Mouse (Mus musculus) 3T3-L1 (cell line): ENCODE results near the gene C87436.

Experiments
- DNase-seq: peaks from one replicate; pipeline ENCODE4 v3.0.0-alpha.2; 2015; ENCODE audit warnings: low read depth, low spot score

C87436 gene

GRCm38 (mm10) chr6:86438272-86439118 is at the start of gene C87436:
TSS of gene C87436 (plus strand) at chr6:86438374.
- peak; percentile 97 for DNase-seq

GRCm38 (mm10) chr6:86388461-86388860 is 49.7 kb upstream of the C87436 start:
- DNase-seq = no peak

- DNase-seq = peak; percentile 51
These were observed 46.8 kb upstream of the C87436 start for GRCm38 (mm10) chr6:86391326-86391725.

DNA sequence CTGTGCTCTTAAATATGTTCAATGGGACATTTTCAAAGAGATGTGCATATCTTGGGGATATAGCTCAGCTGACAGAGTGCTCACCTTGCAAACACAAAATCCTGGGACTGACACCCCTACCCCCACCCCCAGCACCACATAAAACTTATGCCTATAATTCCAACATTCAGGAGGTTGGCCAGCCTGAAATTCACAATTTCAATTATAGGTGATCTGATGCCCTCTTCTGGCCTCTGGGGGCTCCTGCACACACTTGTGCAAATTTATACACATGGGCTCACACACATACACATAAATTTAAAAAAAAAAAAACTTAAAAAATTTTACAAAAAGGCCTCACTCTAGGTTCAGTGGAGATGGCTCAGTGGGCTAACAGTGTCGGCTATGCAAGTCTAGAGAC is 45.0 kb upstream of the C87436 start:
- no peak for DNase-seq

GRCm38 (mm10) chr6:86394078-86394720 is 44.0 kb upstream of the C87436 start:
- DNase-seq = no peak

DNA sequence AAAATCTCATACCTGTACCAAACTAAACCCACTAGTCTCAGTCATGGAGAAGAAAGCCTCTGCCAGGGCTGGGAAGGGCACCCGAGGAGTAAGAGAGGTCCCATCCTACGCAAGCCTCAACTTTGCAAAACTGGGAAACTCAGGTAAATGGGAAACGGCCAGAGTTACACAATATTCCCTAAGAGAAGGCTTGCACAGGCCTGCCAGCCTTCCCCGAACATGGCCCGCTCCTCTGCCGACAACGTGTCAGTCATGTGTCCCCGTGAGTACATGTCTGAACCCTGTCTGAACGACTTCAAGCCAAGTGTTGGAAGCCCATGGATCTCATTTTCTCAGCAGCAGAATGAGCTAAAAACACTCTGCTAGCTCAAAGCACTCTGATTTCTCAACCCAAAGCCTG is 43.2 kb upstream of the C87436 start:
- no peak for DNase-seq

DNA sequence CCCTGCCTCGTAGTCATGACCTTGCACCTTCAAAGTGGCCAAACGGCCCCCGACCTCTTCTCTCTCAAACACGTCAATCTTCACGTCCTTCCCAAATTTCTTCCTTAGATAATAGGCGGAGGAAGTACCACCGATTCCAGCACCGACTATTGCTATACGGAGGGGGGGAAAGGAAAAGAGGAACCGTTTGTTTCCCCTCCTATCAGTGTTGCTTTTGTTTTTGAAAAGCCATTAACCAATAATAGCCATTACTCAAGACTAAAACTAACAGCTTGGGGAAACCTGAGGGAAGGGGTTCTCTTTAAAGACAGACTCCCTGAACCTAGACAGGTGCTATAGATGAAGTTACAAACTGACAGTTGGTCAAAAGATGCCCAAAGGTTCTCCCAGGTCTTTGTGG is 42.2 kb upstream of the C87436 start:
- no peak for DNase-seq

DNA sequence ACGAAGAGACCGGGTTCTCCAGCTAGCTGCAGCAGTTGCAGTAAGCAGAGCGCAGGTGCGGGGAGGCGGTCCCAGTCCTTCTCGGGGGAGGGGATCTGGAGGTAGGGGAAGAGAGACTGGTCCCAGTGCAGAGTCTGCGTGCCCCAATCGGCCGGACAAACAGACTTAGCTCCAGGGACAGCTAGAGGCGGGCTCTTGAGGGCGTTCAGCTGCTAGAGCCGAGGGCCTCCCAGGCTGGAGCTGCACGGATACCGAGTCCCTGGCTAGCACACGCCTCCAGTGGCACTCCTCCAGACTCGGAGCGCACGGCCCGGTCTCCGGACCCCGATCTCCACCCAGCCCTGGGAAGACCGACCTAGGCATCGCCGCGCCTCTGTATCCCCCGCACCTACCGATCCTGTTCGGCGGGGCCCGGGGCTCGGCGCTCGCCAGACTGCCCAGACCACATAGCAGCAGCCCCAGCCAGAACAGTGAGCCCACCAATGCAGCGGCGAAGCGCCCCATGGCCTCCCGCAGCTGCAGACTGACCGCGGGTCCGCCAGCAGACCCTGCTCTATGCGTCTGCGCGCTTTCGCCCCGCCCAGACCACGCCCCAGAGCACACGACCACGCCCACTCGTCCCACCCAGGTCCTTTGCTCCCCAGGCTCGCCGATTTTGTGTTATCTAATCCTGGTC is 41.5 kb upstream of the C87436 start, which contains the start of gene Pcyox1:
Gene Pcyox1 (minus strand): TSS at position 574 of the 676 bp plus-strand sequence.
- DNase-seq = peak; percentile 85

DNA sequence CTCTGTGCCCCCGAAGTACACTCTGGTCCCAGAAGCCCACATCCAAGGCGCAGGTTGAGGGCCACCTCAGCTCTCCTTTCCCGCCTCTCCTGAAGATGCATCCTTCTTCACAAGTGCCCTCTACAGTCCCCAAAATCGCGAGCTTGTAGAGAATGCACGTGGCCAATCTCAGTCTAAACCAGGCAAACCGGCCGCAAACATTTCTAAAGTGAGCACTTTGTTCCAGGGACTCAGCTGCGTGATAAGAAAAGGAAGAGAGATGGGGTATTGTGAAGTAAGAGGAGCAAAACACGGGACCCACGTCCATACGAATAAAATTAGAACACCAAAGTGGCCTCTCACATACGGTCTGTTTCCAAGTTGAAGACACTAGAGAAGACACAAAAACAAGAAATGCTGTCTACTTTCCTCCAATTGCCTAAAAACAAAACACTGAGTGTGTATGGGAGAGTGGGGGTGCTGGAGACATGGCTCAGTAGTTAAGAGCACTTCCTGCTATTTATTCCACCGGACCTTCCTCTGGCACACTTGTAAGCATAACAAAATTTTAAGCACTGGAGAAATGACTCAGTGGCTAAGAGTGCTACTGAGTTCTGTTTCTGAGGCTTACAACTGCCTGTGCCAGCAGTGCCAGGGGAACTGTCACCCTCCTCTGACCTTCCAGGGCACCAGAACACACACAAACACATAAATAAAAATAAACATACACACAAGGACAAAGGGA is 40.8 kb upstream of the C87436 start:
- peak; percentile 60 for DNase-seq

GRCm38 (mm10) chr6:86398986-86399385 is 39.2 kb upstream of the C87436 start:
- DNase-seq = no peak

GRCm38 (mm10) chr6:86399995-86400394 is 38.2 kb upstream of the C87436 start:
- no peak for DNase-seq

- DNase-seq = peak; percentile 94
These were observed 37.2 kb upstream of the C87436 start for GRCm38 (mm10) chr6:86400972-86401371.

DNA sequence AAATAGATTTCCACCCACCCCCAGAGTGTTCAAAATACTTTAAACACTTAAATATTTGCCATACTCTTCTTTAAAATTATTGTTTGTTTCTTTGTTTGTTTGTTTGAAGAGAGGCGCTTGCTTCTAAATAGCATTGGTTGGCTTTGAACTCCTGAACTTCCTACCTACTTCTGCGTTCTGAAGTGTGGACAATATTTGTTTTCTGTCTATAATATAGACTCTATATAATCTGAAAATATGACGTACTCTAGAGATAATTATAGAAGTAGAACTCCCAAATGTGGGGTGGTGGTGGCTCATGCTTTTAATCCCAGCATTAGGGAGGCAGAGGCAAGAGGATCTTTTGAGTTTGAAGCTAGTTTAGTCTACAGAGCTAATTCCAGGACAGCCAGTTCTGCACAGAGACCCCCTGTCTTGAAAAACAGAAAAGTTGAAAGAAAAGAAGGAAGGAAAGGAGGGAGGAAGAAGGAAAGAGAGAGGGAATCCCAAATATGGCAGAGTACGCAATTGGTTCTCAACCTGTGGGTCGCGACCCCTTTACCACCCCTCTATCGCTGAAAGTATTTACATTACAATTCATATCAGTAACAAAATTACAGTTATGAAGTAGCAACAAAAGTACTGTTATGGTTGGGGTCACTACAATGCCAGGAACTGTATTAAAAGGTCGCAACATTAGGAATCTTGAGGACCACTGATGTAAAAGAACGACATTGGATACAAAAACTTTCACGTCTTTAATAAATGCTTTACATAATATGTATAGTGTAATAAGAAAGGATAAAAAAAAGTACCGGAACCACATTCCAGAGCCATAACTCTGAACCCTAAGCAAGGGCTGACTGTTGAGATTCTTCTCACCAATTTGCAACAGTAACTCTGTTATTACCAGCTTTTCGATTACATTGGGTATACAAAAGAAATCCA is 35.2 kb upstream of the C87436 start:
- peak; percentile 63 for DNase-seq

- DNase-seq = peak; percentile 93
These were observed 34.5 kb upstream of the C87436 start for GRCm38 (mm10) chr6:86403728-86404099.

GRCm38 (mm10) chr6:86404100-86404861 is 33.9 kb upstream of the C87436 start, which contains the start of gene Tia1:
TSS of gene Tia1 (plus strand) at chr6:86404219.
- DNase-seq = peak; percentile 100

- peak; percentile 51 for DNase-seq
These were observed 33.2 kb upstream of the C87436 start for GRCm38 (mm10) chr6:86404996-86405395.

DNA sequence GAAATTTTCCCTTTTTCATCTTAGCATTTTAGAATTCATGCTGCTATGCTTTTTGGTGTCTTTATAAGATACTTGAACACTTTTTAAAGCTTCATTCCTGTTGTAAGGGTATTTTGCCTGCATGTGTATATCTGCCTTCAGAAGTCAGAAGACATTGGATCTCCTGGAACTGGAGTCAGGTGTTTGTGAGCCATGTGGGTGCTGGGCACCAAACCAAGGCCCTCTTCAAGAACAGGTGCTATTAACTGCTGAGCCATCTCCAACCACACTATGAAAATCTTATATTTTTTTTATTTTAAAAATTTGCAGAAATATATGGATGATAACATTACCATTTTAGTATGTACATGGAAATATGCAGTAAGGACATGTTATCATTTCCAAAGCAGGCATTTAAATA is 31.9 kb upstream of the C87436 start:
- no peak for DNase-seq

DNA sequence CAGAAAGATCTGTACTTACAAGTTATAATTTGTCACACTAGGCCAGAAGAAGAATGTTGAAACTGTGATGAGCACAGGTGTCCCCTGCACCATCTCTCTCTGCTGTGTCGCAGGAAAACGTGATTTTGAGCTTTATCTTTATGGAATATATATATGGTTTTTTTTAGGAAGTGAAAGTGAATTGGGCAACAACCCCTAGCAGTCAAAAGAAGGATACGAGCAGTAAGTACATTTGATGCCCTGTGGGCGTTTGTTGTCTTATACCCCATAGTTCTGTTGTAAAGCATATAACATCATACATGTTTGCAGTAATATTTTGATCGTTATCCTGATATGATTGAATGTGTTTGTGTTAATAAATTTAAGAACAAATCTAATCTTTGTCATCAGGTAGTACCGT is 19.5 kb upstream of the C87436 start:
- no peak for DNase-seq

GRCm38 (mm10) chr6:86419239-86419638 is 18.9 kb upstream of the C87436 start:
- DNase-seq = no peak

DNA sequence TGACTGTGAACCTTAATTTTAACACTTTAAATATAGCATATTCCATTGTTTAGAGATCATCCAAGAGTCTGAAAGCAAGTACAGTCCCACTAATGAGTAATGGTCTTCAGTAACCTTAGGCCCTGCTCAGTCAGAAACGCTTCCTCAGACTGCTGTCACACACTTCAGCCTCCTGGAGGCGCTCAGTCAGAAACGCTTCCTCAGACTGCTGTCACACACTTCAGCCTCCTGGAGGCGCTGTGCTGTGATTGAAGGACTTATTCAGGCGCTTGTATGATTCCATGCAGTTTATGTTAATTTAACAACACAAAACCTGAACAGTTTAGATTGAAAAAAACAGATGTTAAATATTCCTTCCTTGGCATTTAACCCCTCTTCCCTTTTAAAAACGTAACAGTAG is 17.7 kb upstream of the C87436 start:
- DNase-seq = peak; percentile 60
